ENCODE assay signal across 23 mouse cellular contexts in genomic region chr11:19659511-19659910, GRCm38 (mm10).
DNase-seq lines count a peak whose midpoint lies in the region; ATAC-seq lines count a peak whose summit lies in the region.
"Had no signal": no experiment of that assay in that cellular context is flagged by ENCODE, and none has a peak within 500 bp of the region (broad histone marks: within the 10 kb centered on the region; RNA-seq: fewer than 3 reads in every experiment).

No protein-coding gene starts in this region.

- 30% methylated on average over 4 of the region's 4 CpGs for WGBS in heart, embryonic 10.5 days
- WGBS in heart, embryonic 16.5 days, result 25% methylated on average over 4 of the region's 4 CpGs
- 78% methylated on average over 4 of the region's 4 CpGs for WGBS in midbrain, embryonic 11.5 days
- WGBS in midbrain, embryonic 14.5 days, result 65% methylated on average over 4 of the region's 4 CpGs
- 63% methylated on average over 4 of the region's 4 CpGs for WGBS in hindbrain, embryonic 10.5 days

- H3K9me3 ChIP-seq in heart, embryonic 10.5 days, result no peaks in the 10 kb centered on the region
- no peaks in the 10 kb centered on the region for H3K9me3 ChIP-seq in heart, embryonic 16.5 days (replicated peaks; ENCODE audit: control insufficient read depth, low read length)
- no peaks in the 10 kb centered on the region for H3K9me3 ChIP-seq in midbrain, embryonic 11.5 days (ENCODE audit: control insufficient read depth, low read length)
- H3K9me3 ChIP-seq in midbrain, embryonic 14.5 days (ENCODE audit: control insufficient read depth, low read length), result no peaks in the 10 kb centered on the region
- H3K9me3 ChIP-seq in hindbrain, embryonic 10.5 days, result no peaks in the 10 kb centered on the region
- H3K9me3 ChIP-seq: forebrain, embryonic 13.5 days; limb, embryonic 12.5 days; midbrain, embryonic 15.5 days; neural tube, embryonic 12.5 days had no signal

- no peaks in the 10 kb centered on the region for H3K27me3 ChIP-seq in heart, embryonic 10.5 days (ENCODE audit: insufficient read depth, poor library complexity, severe bottlenecking)
- H3K27me3 ChIP-seq in heart, embryonic 16.5 days (ENCODE audit: control insufficient read depth, insufficient read depth, low read length), result no peaks in the 10 kb centered on the region
- H3K27me3 ChIP-seq in midbrain, embryonic 11.5 days (ENCODE audit: control insufficient read depth, insufficient read depth, low read length), result no peaks in the 10 kb centered on the region
- no peaks in the 10 kb centered on the region for H3K27me3 ChIP-seq in midbrain, embryonic 14.5 days (ENCODE audit: control insufficient read depth, insufficient read depth, low read length)
- no peaks in the 10 kb centered on the region for H3K27me3 ChIP-seq in hindbrain, embryonic 10.5 days (ENCODE audit: insufficient read depth, poor library complexity, severe bottlenecking)
- H3K27me3 ChIP-seq: forebrain, embryonic 13.5 days; limb, embryonic 12.5 days; megakaryocyte, embryonic 14.5 days; midbrain, embryonic 15.5 days; neural tube, embryonic 12.5 days had no signal

- peak overlapping the region; percentile 39; the same call in 1 of the 2 replicates for H3K27ac ChIP-seq in heart, embryonic 10.5 days
- H3K27ac ChIP-seq in heart, embryonic 16.5 days (ENCODE audit: low read length), result peak overlapping the region; percentile 33
- H3K27ac ChIP-seq in midbrain, embryonic 11.5 days (ENCODE audit: low read depth, low read length), result no peak overlapping the region
- H3K27ac ChIP-seq in midbrain, embryonic 14.5 days (replicated peaks; ENCODE audit: low read depth, low read length), result no peak overlapping the region
- H3K27ac ChIP-seq in hindbrain, embryonic 10.5 days, result no peak overlapping the region
- H3K27ac ChIP-seq: forebrain, embryonic 13.5 days; hindbrain, postnatal 0 days; limb, embryonic 12.5 days; midbrain, embryonic 15.5 days; neural tube, embryonic 12.5 days had no signal

- ATAC-seq in heart, embryonic 16.5 days (replicated peaks; ENCODE audit: extremely low read depth, insufficient read depth, low FRiP score), result peak; percentile 60
- ATAC-seq in midbrain, embryonic 11.5 days (ENCODE audit: low FRiP score), result no peak
- ATAC-seq in midbrain, embryonic 14.5 days (ENCODE audit: low FRiP score, low TSS enrichment), result no peak
- ATAC-seq: forebrain, embryonic 13.5 days; hindbrain, postnatal 0 days; intestine, embryonic 16.5 days; liver, postnatal 0 days; midbrain, embryonic 15.5 days had no signal

- no peak overlapping the region for H3K9ac ChIP-seq in heart, embryonic 16.5 days (ENCODE audit: low read length)
- no peak overlapping the region for H3K9ac ChIP-seq in midbrain, embryonic 11.5 days (ENCODE audit: low read length)
- H3K9ac ChIP-seq in midbrain, embryonic 14.5 days (replicated peaks; ENCODE audit: low read length), result no peak overlapping the region
- H3K9ac ChIP-seq: forebrain, embryonic 13.5 days; limb, embryonic 12.5 days; liver, postnatal 0 days; midbrain, embryonic 15.5 days; neural tube, embryonic 12.5 days had no signal

- no peak overlapping the region for H3K4me3 ChIP-seq in heart, embryonic 10.5 days
- no peak overlapping the region for H3K4me3 ChIP-seq in heart, embryonic 16.5 days (ENCODE audit: low read length)
- no peak overlapping the region for H3K4me3 ChIP-seq in midbrain, embryonic 11.5 days (ENCODE audit: low read depth, low read length)
- H3K4me3 ChIP-seq in midbrain, embryonic 14.5 days (replicated peaks; ENCODE audit: low read depth, low read length), result no peak overlapping the region
- no peak overlapping the region for H3K4me3 ChIP-seq in hindbrain, embryonic 10.5 days
- H3K4me3 ChIP-seq: forebrain, embryonic 13.5 days; limb, embryonic 12.5 days; megakaryocyte, embryonic 14.5 days; midbrain, embryonic 15.5 days; neural tube, embryonic 12.5 days had no signal

- intact Hi-C loops in heart, postnatal 25 days (cut with DNase I), result no loop called here
- intact Hi-C loops in left cerebral cortex, postnatal 25 days (cut with DNase I), result no loop called here

- no peak for DNase-seq in heart, embryonic 10.5 days (ENCODE audit: low spot score)
- no peak for DNase-seq in heart, postnatal 25 days (ENCODE audit: low spot score)
- no peak for DNase-seq in heart, adult 11 months
- peak; percentile 67 for DNase-seq in midbrain, embryonic 11.5 days (ENCODE audit: low spot score, missing footprints)
- DNase-seq in midbrain, embryonic 14.5 days, result no peak
- no peak for DNase-seq in hindbrain, embryonic 10.5 days (ENCODE audit: low spot score)
- no peak for DNase-seq in left cerebral cortex, postnatal 25 days (ENCODE audit: low spot score in 2 of 2)
- DNase-seq: adrenal gland, postnatal 10 days; cerebellum, adult 2 months; cerebellum, postnatal 36 days; layer of hippocampus, postnatal 36 days; liver, postnatal 0 days; right cerebral cortex, postnatal 14 days; spleen, adult 18-20 months had no signal

- H3K36me3 ChIP-seq in heart, embryonic 10.5 days, result no peaks in the 10 kb centered on the region
- H3K36me3 ChIP-seq in heart, embryonic 16.5 days (ENCODE audit: control insufficient read depth, insufficient read depth), result no peaks in the 10 kb centered on the region
- no peaks in the 10 kb centered on the region for H3K36me3 ChIP-seq in midbrain, embryonic 11.5 days (ENCODE audit: control insufficient read depth, insufficient read depth, low read length)
- no peaks in the 10 kb centered on the region for H3K36me3 ChIP-seq in midbrain, embryonic 14.5 days (ENCODE audit: control insufficient read depth, insufficient read depth, low read length)
- no peaks in the 10 kb centered on the region for H3K36me3 ChIP-seq in hindbrain, embryonic 10.5 days
- H3K36me3 ChIP-seq: limb, embryonic 12.5 days; midbrain, embryonic 15.5 days; neural tube, embryonic 12.5 days had no signal

- H3K4me1 ChIP-seq in heart, embryonic 10.5 days, result peaks cover 12% of the 10 kb centered on the region; the same call in 1 of the 2 replicates
- peaks cover 11% of the 10 kb centered on the region for H3K4me1 ChIP-seq in heart, embryonic 16.5 days (ENCODE audit: control insufficient read depth, insufficient read depth, low read length)
- H3K4me1 ChIP-seq in midbrain, embryonic 11.5 days (ENCODE audit: control insufficient read depth, insufficient read depth, low read length), result 0 out of 2 replicates have a peak, but pooled peaks cover 2% of the 10 kb centered on the region
- no peaks in the 10 kb centered on the region for H3K4me1 ChIP-seq in midbrain, embryonic 14.5 days (ENCODE audit: control insufficient read depth, insufficient read depth, low read length)
- peaks cover 8% of the 10 kb centered on the region for H3K4me1 ChIP-seq in hindbrain, embryonic 10.5 days (replicated peaks)
- H3K4me1 ChIP-seq: limb, embryonic 12.5 days; megakaryocyte, embryonic 14.5 days; midbrain, embryonic 15.5 days; neural tube, embryonic 12.5 days had no signal

- H3K4me2 ChIP-seq in heart, embryonic 16.5 days (ENCODE audit: low read depth, low read length), result 0 out of 2 replicates have a peak overlapping the region, but pooled peaks have one; percentile 20
- H3K4me2 ChIP-seq in midbrain, embryonic 11.5 days, result no peak overlapping the region
- H3K4me2 ChIP-seq in midbrain, embryonic 14.5 days (ENCODE audit: low read length), result no peak overlapping the region
- H3K4me2 ChIP-seq: forebrain, embryonic 13.5 days; limb, embryonic 12.5 days; liver, embryonic 11.5 days; midbrain, embryonic 15.5 days; neural tube, embryonic 12.5 days had no signal

Comparison
In these comparisons a context has a peak if more than half of its experiments do, and no peak if none do; other contexts are left out.
1. H3K27ac ChIP-seq: peak in heart, embryonic 10.5 days (single experiment) and heart, embryonic 16.5 days (single experiment); none in midbrain, embryonic 11.5 days (single experiment), midbrain, embryonic 14.5 days (single experiment) and hindbrain, embryonic 10.5 days (single experiment).